Mouse (Mus musculus) liver, embryonic 16.5 days (tissue): ENCODE results near the gene Treml4. TPM values are rescaled to one million over a fixed set of nuclear protein-coding genes. Genes with fewer than 3 reads are reported as not detected.

Source experiments
- ATAC-seq: fragments of 200-750 bp; cut with Nextera tagmentation; 2 replicates; pipeline ENCODE4 v1.8.0; 2017; ENCODE audit warnings: low read depth, mild to moderate bottlenecking, moderate number of reproducible peaks, moderate library complexity
- H3K27ac ChIP-seq: fragments of 300-500 bp; sonication (generic); 2 replicates; pipeline ENCODE4 v1.5.1; 2014; ENCODE audit warnings: mild to moderate bottlenecking, low read length
- H3K27me3 ChIP-seq: fragments of 300-500 bp; sonication (generic); 2 replicates; pipeline ENCODE4 v1.6.1; 2014; ENCODE audit warnings: low read depth, low read length, mixed read lengths; ENCODE audit not compliant: control insufficient read depth, insufficient read depth
- H3K36me3 ChIP-seq: fragments of 300-500 bp; sonication (generic); 2 replicates; pipeline ENCODE4 v1.6.1; 2014; ENCODE audit warnings: mild to moderate bottlenecking; ENCODE audit not compliant: control insufficient read depth, insufficient read depth
- H3K4me1 ChIP-seq: fragments of 300-500 bp; sonication (generic); 2 replicates; pipeline ENCODE4 v1.6.1; 2014; ENCODE audit warnings: low read depth, low read length, mixed read lengths; ENCODE audit not compliant: control insufficient read depth
- H3K4me2 ChIP-seq: fragments of 300-500 bp; sonication (generic); 2 replicates; pipeline ENCODE4 v1.6.1; 2014; ENCODE audit warnings: low read depth, low read length, mixed read lengths
- H3K4me3 ChIP-seq: fragments of 300-500 bp; sonication (generic); 2 replicates; pipeline ENCODE4 v1.5.1; 2014; ENCODE audit warnings: low read depth, mild to moderate bottlenecking, low read length
- H3K9ac ChIP-seq: fragments of 300-500 bp; sonication (generic); 2 replicates; pipeline ENCODE4 v1.6.1; 2014; ENCODE audit warnings: low read depth, low read length
- H3K9me3 ChIP-seq: fragments of 300-500 bp; sonication (generic); replicated peaks from 2 replicates; pipeline ENCODE4 v1.6.1; 2016; ENCODE audit warnings: low read length; ENCODE audit not compliant: control insufficient read depth
- whole genome bisulfite sequencing: fragments of 180-500 bp; shearing (Covaris S2); extraction: QIAGEN DNeasy Blood & Tissue Kit; methylation state at CpG from one replicate; pipeline ENCODE4 v1.1.7; 2014; ENCODE audit not compliant: insufficient replicate concordance; 5-methylcytosine and 5-hydroxymethylcytosine counted together
- polyA plus RNA-seq: library from polyadenylated mRNA; unstranded; fragments of >200 nt; fragmentation: Nextera tagmentation; extraction: Ambion mirVana; gene quantifications from 2 replicates; pipeline ENCODE4 v1.2.1, GENCODE M21; 2015

The Treml4 gene
- polyA plus RNA-seq, 1 experiment from 2014 or later: 4.6 TPM

- H3K4me2 ChIP-seq: no peak overlapping the region
- H3K9ac ChIP-seq: no peak overlapping the region
- no peaks in the 10 kb centered on the region for H3K27me3 ChIP-seq
- no peak for ATAC-seq
- no peak overlapping the region for H3K4me3 ChIP-seq
- H3K36me3 ChIP-seq: no peaks in the 10 kb centered on the region
- peaks cover 59% of the 10 kb centered on the region for H3K4me1 ChIP-seq
- no peaks in the 10 kb centered on the region for H3K9me3 ChIP-seq
- no peak overlapping the region for H3K27ac ChIP-seq
Measured at GRCm38 (mm10) chr17:48268276-48268675, 4.2 kb downstream of the Treml4 start.

- 47% methylated on average over 4 of the region's 4 CpGs for WGBS
- peak overlapping the region; percentile 41; the same call in 1 of the 2 replicates for H3K27ac ChIP-seq
- peaks cover 66% of the 10 kb centered on the region for H3K4me1 ChIP-seq
- H3K9ac ChIP-seq: 0 out of 2 replicates have a peak overlapping the region, but pooled peaks have one; percentile 24
- no peak for ATAC-seq
- H3K9me3 ChIP-seq: no peaks in the 10 kb centered on the region
- H3K4me2 ChIP-seq: peak overlapping the region; percentile 13; the same call in 1 of the 2 replicates
- no peaks in the 10 kb centered on the region for H3K36me3 ChIP-seq
- H3K27me3 ChIP-seq: no peaks in the 10 kb centered on the region
- no peak overlapping the region for H3K4me3 ChIP-seq
Measured at GRCm38 (mm10) chr17:48269833-48270232, 5.7 kb downstream of the Treml4 start.

DNA sequence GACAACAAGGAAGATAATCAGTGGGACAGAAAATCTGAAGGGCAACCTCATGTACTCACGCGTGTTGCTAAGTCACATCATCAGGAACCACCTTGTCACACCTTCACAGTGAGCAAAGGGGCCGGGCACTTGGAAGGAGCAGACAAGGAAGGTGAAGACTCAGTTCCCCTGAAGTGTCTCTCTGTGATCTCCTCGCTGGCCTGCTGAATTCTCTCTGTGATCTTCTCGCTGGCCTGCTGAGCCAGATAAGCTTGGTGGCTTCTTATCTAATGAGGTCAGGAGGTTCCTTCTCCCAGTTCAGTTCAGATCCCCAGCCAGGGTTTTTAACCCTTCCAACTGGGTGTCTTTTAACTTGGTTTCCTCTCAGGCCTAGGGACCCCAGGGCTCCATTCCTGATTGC lies 8.1 kb downstream of the Treml4 start:
- no peaks in the 10 kb centered on the region for H3K27me3 ChIP-seq
- ATAC-seq: peak; percentile 94
- peak overlapping the region; percentile 47 for H3K4me3 ChIP-seq
- peak overlapping the region; percentile 46 for H3K9ac ChIP-seq
- H3K4me1 ChIP-seq: peaks cover 71% of the 10 kb centered on the region
- H3K9me3 ChIP-seq: no peaks in the 10 kb centered on the region
- 14% methylated on average over 5 of the region's 5 CpGs for WGBS
- no peaks in the 10 kb centered on the region for H3K36me3 ChIP-seq
- H3K27ac ChIP-seq: peak overlapping the region; percentile 97
- H3K4me2 ChIP-seq: peak overlapping the region; percentile 53

GRCm38 (mm10) chr17:48272598-48272997 lies 8.5 kb downstream of the Treml4 start:
- ATAC-seq: peak; percentile 33
- H3K27me3 ChIP-seq: no peaks in the 10 kb centered on the region
- WGBS: 65% methylated on average over 4 of the region's 4 CpGs
- no peaks in the 10 kb centered on the region for H3K9me3 ChIP-seq
- H3K4me1 ChIP-seq: peaks cover 68% of the 10 kb centered on the region
- peak overlapping the region; percentile 97 for H3K27ac ChIP-seq
- no peaks in the 10 kb centered on the region for H3K36me3 ChIP-seq
- peak overlapping the region; percentile 38 for H3K4me3 ChIP-seq
- H3K9ac ChIP-seq: peak overlapping the region; percentile 30
- H3K4me2 ChIP-seq: peak overlapping the region; percentile 53

GRCm38 (mm10) chr17:48274098-48274497 lies 10.0 kb downstream of the Treml4 start:
- 40% methylated on average over 4 of the region's 4 CpGs for WGBS
- Histone ChIP-seq H3K27ac (peak overlapping the region; percentile 70), H3K4me2 (no peak overlapping the region), H3K4me3 (no peak overlapping the region), H3K27me3 (no peaks in the 10 kb centered on the region), H3K9ac (peak overlapping the region; percentile 15; the same call in 1 of the 2 replicates), H3K4me1 (peaks cover 59% of the 10 kb centered on the region), H3K9me3 (no peaks in the 10 kb centered on the region), H3K36me3 (no peaks in the 10 kb centered on the region)
- ATAC-seq: no peak

GRCm38 (mm10) chr17:48274885-48275284 lies 10.8 kb downstream of the Treml4 start:
- Histone ChIP-seq H3K9me3 (no peaks in the 10 kb centered on the region), H3K27me3 (no peaks in the 10 kb centered on the region), H3K36me3 (no peaks in the 10 kb centered on the region), H3K4me1 (peaks cover 60% of the 10 kb centered on the region), H3K4me3 (no peak overlapping the region), H3K27ac (peak overlapping the region; percentile 70), H3K4me2 (no peak overlapping the region), H3K9ac (no peak overlapping the region)
- no peak for ATAC-seq
- WGBS: 19% methylated on average over 6 of the region's 6 CpGs

DNA sequence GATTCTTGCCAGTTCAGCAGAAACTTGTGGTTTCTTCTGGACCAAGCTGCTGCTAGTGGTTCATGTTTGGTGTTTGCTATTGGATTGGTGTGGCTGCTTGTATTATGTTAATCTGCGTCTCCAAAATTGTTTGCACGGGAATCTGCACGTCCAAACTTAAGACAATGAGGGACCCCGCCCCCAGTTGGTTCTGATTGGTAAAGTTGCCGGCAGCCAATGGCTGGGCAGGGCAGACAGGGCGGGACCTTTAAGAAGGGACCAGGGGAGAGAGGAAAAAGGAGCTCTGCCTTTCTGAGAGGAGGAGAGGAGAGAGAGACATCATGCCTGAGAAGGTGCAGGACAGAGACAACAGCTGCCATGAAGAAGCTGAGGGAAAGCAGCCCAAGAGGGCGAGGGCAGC lies 11.6 kb downstream of the Treml4 start:
- Histone ChIP-seq H3K4me3 (no peak overlapping the region), H3K36me3 (no peaks in the 10 kb centered on the region), H3K4me1 (peaks cover 54% of the 10 kb centered on the region), H3K9ac (no peak overlapping the region), H3K4me2 (no peak overlapping the region), H3K27ac (no peak overlapping the region), H3K9me3 (no peaks in the 10 kb centered on the region), H3K27me3 (no peaks in the 10 kb centered on the region)
- WGBS: 31% methylated on average over 7 of the region's 7 CpGs
- ATAC-seq: no peak

- Histone ChIP-seq H3K9me3 (no peaks in the 10 kb centered on the region), H3K27me3 (no peaks in the 10 kb centered on the region), H3K9ac (no peak overlapping the region), H3K4me3 (no peak overlapping the region), H3K4me1 (peaks cover 49% of the 10 kb centered on the region), H3K4me2 (no peak overlapping the region), H3K36me3 (no peaks in the 10 kb centered on the region), H3K27ac (peak overlapping the region; percentile 10; the same call in 1 of the 2 replicates)
- no peak for ATAC-seq
Measured at GRCm38 (mm10) chr17:48278381-48278780, 14.3 kb downstream of the Treml4 start.

DNA sequence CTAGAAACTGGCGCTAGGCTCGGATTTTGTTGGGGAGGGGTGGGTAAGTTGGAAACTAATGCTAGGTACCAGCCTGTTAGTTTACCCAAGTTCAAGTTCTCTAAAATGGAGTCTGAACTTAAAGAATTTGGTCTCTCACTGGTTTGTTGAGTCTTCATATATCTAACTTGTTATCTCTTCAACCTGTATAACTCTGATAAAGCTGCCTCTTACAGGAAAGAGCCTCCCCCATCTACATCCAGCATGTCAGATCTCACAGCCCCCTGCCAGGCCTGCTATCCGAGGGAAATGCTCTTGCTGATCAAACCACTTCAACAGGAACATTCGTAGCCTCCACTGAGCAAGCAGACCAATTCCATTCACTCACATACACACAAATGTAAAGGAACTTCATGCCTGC lies 14.9 kb downstream of the Treml4 start:
- H3K4me3 ChIP-seq: no peak overlapping the region
- H3K9ac ChIP-seq: no peak overlapping the region
- no peak overlapping the region for H3K4me2 ChIP-seq
- no peak overlapping the region; the same call in 1 of the 2 replicates for H3K27ac ChIP-seq
- peaks cover 43% of the 10 kb centered on the region for H3K4me1 ChIP-seq
- H3K9me3 ChIP-seq: no peaks in the 10 kb centered on the region
- no peaks in the 10 kb centered on the region for H3K36me3 ChIP-seq
- 47% methylated on average over 4 of the region's 4 CpGs for WGBS
- H3K27me3 ChIP-seq: no peaks in the 10 kb centered on the region
- no peak for ATAC-seq
